Mouse (Mus musculus): ENCODE data around the gene Fblim1. TPM values are rescaled to one million over a fixed set of nuclear protein-coding genes. Genes with fewer than 3 reads are reported as not detected.

The Fblim1 gene
- total and polyA plus RNA-seq, 3 experiments, result 0.07 to 1.2 (median 0.17) TPM

DNA sequence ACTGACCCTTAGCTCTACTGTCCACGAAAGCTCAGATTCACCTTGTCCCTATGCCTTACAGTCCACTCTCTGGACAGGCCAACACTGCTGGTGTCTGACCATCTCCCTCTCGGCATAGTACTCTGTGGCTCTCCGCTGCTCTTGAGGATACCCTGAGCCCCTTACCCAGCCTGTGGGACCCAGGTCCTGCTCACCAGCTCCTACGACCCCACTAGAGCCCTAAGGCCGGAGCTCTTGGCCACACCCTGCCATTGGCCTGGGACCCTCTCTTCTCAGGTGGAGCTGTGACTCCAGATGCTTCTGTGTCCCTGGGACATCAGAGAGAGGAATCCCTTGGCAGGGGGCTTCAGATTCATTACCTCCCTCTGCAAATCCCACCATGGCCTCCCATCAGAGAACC lies 475 bp downstream of the Fblim1 start:
- in situ Hi-C loops (cut with MboI; ENCODE audit: low pct_ligation_motif_present, low pct_unique_long_range_greater_than_20kb, low sequenced_read_pairs), result no loop called here
- TF ChIP-seq MAFK (IDR thresholded peaks at IDR 0.05; ENCODE audit: insufficient replicate concordance, low read length), result no peak
- H3K4me1 ChIP-seq (ENCODE audit: control insufficient read depth in 1 of 2, insufficient read depth in 2 of 2), result peaks cover 7 to 15% of the 10 kb centered on the region in 2 experiments
- no peaks in the 10 kb centered on the region for H3K79me2 ChIP-seq (replicated peaks; ENCODE audit: control insufficient read depth, extremely low read depth, insufficient read depth, poor library complexity, severe bottlenecking)
- H3K9me3 ChIP-seq (replicated peaks; ENCODE audit: low read length), result peaks cover 6% of the 10 kb centered on the region
- no peak overlapping the region for H3K27ac ChIP-seq (ENCODE audit: insufficient read depth, low read depth)
- no peak overlapping the region for H3K4me3 ChIP-seq (replicated peaks in 1 of 3; ENCODE audit: low read depth in 2 of 3, low read length in 2 of 3, poor library complexity in 1 of 3)
- H3K9ac ChIP-seq (ENCODE audit: insufficient read depth, low read depth), result no peak overlapping the region
- H3K4me2 ChIP-seq (ENCODE audit: insufficient read depth, low read depth, poor library complexity, severe bottlenecking), result no peak overlapping the region
- H3K27me3 ChIP-seq (replicated peaks), result no peaks in the 10 kb centered on the region
- dilution Hi-C loops (cut with MboI; ENCODE audit: extremely low pct_ligation_motif_present, extremely low pct_unique_long_range_greater_than_20kb, low sequenced_read_pairs), result no loop called here
- no peaks in the 10 kb centered on the region for H3K36me3 ChIP-seq (replicated peaks in 1 of 2; ENCODE audit: control insufficient read depth in 1 of 2, insufficient read depth in 1 of 2, low read length in 1 of 2)
- DNase-seq (ENCODE audit: extremely low read depth), result no peak

DNA sequence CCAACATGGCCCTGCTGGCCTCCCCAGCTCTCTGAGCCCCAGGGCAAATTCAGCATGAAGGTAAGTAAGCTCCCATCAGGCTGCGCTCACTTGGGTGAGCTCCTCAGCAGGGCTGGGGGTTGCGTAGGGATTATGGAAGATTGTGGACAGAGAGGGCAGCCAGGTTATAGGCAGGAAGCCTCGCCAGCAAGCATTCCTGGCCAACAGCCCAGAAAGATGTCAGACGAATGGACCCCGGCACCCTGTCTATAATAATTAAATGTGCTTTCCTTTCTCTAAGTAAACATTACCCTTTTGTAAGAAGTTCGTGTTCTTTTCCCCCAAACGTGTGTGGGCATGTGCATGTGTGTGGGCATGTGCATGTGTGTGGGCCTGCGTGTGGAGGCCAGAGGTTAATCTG lies 1.4 kb downstream of the Fblim1 start:
- H3K4me1 ChIP-seq (ENCODE audit: control insufficient read depth in 1 of 2, insufficient read depth in 2 of 2), result peaks cover 11 to 18% of the 10 kb centered on the region in 2 experiments
- dilution Hi-C loops (cut with MboI; ENCODE audit: extremely low pct_ligation_motif_present, extremely low pct_unique_long_range_greater_than_20kb, low sequenced_read_pairs) (no loop called here), in situ Hi-C loops (cut with MboI; ENCODE audit: low pct_ligation_motif_present, low pct_unique_long_range_greater_than_20kb, low sequenced_read_pairs) (no loop called here)
- H3K27me3 ChIP-seq (replicated peaks), result no peaks in the 10 kb centered on the region
- TF ChIP-seq ZKSCAN1 (IDR thresholded peaks at IDR 0.05; ENCODE audit: borderline replicate concordance, low read depth, low read length), result no peak
- no peak for TF ChIP-seq RCOR1 (conservative IDR thresholded peaks at IDR 0.05; ENCODE audit: low read depth, low read length)
- TF ChIP-seq MEF2A (IDR thresholded peaks at IDR 0.05; ENCODE audit: borderline replicate concordance, low read depth, low read length), result no peak
- TF ChIP-seq ZNF384 (IDR thresholded peaks at IDR 0.05; ENCODE audit: low read depth, low read length), result no peak
- TF ChIP-seq USF1 (IDR thresholded peaks at IDR 0.05; ENCODE audit: low read depth, low read length), result no peak
- TF ChIP-seq RAD21 (IDR thresholded peaks at IDR 0.05; ENCODE audit: low read depth, low read length), result no peak
- TF ChIP-seq E2F4 (IDR thresholded peaks at IDR 0.05; ENCODE audit: insufficient replicate concordance, low read depth, low read length), result no peak
- TF ChIP-seq BHLHE40 (IDR thresholded peaks at IDR 0.05; ENCODE audit: low read depth, low read length), result no peak
- no peak for TF ChIP-seq ZMIZ1 (IDR thresholded peaks at IDR 0.05; ENCODE audit: low read depth, low read length)
- TF ChIP-seq TBP (conservative IDR thresholded peaks at IDR 0.05; ENCODE audit: low read depth, low read length), result no peak
- no peak for TF ChIP-seq NELFE (IDR thresholded peaks at IDR 0.05; ENCODE audit: low read depth, low read length)
- TF ChIP-seq CHD2 (IDR thresholded peaks at IDR 0.05; ENCODE audit: low read length), result no peak
- H3K9me3 ChIP-seq (replicated peaks; ENCODE audit: low read length), result peaks cover 6% of the 10 kb centered on the region
- no peak overlapping the region for H3K9ac ChIP-seq (ENCODE audit: insufficient read depth, low read depth)
- H3K4me2 ChIP-seq (ENCODE audit: insufficient read depth, low read depth, poor library complexity, severe bottlenecking), result no peak overlapping the region
- H3K27ac ChIP-seq (ENCODE audit: insufficient read depth, low read depth), result no peak overlapping the region
- H3K79me2 ChIP-seq (replicated peaks; ENCODE audit: control insufficient read depth, extremely low read depth, insufficient read depth, poor library complexity, severe bottlenecking), result no peaks in the 10 kb centered on the region
- H3K36me3 ChIP-seq (replicated peaks in 1 of 2; ENCODE audit: control insufficient read depth in 1 of 2, insufficient read depth in 1 of 2, low read length in 1 of 2), result no peaks in the 10 kb centered on the region
- no peak for DNase-seq (ENCODE audit: extremely low read depth)
- no peak overlapping the region for H3K4me3 ChIP-seq (replicated peaks in 1 of 3; ENCODE audit: low read depth in 2 of 3, low read length in 2 of 3, poor library complexity in 1 of 3)

DNA sequence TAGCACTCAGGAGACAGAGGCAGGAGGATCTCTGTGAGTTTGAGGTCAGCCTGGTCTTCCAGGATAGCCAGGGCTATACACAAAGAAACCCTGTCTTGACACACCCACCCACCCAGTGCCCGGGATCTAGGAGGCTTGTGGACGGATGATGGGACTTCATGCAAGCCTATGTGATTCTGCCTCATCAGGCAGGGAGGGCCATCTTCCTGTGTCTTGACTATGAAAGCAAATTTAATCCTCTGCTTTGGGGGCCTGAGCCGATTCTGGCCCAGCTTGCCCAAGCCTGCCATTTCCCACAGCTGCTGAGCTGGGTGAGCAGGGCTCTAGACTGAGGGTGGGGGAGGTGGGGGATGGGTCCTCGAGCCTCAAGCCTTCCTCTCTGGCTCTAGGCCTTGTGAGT lies 2.0 kb downstream of the Fblim1 start:
- Histone ChIP-seq H3K4me2 (ENCODE audit: insufficient read depth, low read depth, poor library complexity, severe bottlenecking) (no peak overlapping the region), H3K9ac (ENCODE audit: insufficient read depth, low read depth) (no peak overlapping the region), H3K4me1 (ENCODE audit: control insufficient read depth in 1 of 2, insufficient read depth in 2 of 2) (peaks cover 11 to 18% of the 10 kb centered on the region in 2 experiments), H3K4me3 (replicated peaks in 1 of 3; ENCODE audit: low read depth in 2 of 3, low read length in 2 of 3, poor library complexity in 1 of 3) (no peak overlapping the region), H3K36me3 (replicated peaks in 1 of 2; ENCODE audit: control insufficient read depth in 1 of 2, insufficient read depth in 1 of 2, low read length in 1 of 2) (no peaks in the 10 kb centered on the region), H3K27me3 (replicated peaks) (no peaks in the 10 kb centered on the region), H3K27ac (ENCODE audit: insufficient read depth, low read depth) (no peak overlapping the region), H3K9me3 (replicated peaks; ENCODE audit: low read length) (peaks cover 6% of the 10 kb centered on the region), H3K79me2 (replicated peaks; ENCODE audit: control insufficient read depth, extremely low read depth, insufficient read depth, poor library complexity, severe bottlenecking) (no peaks in the 10 kb centered on the region)
- no peak for TF ChIP-seq ZNF384 (IDR thresholded peaks at IDR 0.05; ENCODE audit: low read depth, low read length)
- TF ChIP-seq MAFK (IDR thresholded peaks at IDR 0.05; ENCODE audit: insufficient replicate concordance, low read length), result no peak
- no peak for TF ChIP-seq HCFC1 (IDR thresholded peaks at IDR 0.05; ENCODE audit: low read depth, low read length)
- no peak for DNase-seq (ENCODE audit: extremely low read depth)
- in situ Hi-C loops (cut with MboI; ENCODE audit: low pct_ligation_motif_present, low pct_unique_long_range_greater_than_20kb, low sequenced_read_pairs), result no loop called here
- dilution Hi-C loops (cut with MboI; ENCODE audit: extremely low pct_ligation_motif_present, extremely low pct_unique_long_range_greater_than_20kb, low sequenced_read_pairs), result no loop called here
